Mouse (Mus musculus) adipocyte (in vitro differentiated cells): ENCODE measurements around the gene Eid2b.

Source experiments
- DNase-seq: peaks from one replicate; pipeline ENCODE4 v3.0.0-alpha.2; 2016; ENCODE audit warnings: low spot score

The Eid2b gene

GRCm38 (mm10) chr7:28301616-28302433, 24.3 kb downstream of the Eid2b start, which contains the start of gene Dll3:
Gene Dll3 (minus strand): TSS chr7:28302238.
- peak; percentile 17 for DNase-seq

- peak; percentile 66 for DNase-seq
Measured at GRCm38 (mm10) chr7:28305641-28306040, 28.1 kb downstream of the Eid2b start.

GRCm38 (mm10) chr7:28306216-28306615, 28.7 kb downstream of the Eid2b start:
- no peak for DNase-seq

GRCm38 (mm10) chr7:28309737-28310136, 32.2 kb downstream of the Eid2b start:
- no peak for DNase-seq

GRCm38 (mm10) chr7:28311151-28311925, 33.8 kb downstream of the Eid2b start:
- peak; percentile 75 for DNase-seq

- DNase-seq: peak; percentile 91
Measured at GRCm38 (mm10) chr7:28311926-28312543, 34.5 kb downstream of the Eid2b start, which contains the start of gene Timm50. Gene Timm50 (minus strand): TSS chr7:28312072.

- DNase-seq: no peak
Measured at GRCm38 (mm10) chr7:28318036-28318435, 40.5 kb downstream of the Eid2b start.

- no peak for DNase-seq
Measured at GRCm38 (mm10) chr7:28318714-28319113, 41.2 kb downstream of the Eid2b start.

- no peak for DNase-seq
Measured at GRCm38 (mm10) chr7:28321974-28322720, 44.6 kb downstream of the Eid2b start.

- no peak for DNase-seq
Measured at GRCm38 (mm10) chr7:28325293-28325692, 47.8 kb downstream of the Eid2b start.

- no peak for DNase-seq
Measured at GRCm38 (mm10) chr7:28326457-28326856, 48.9 kb downstream of the Eid2b start.

GRCm38 (mm10) chr7:28328260-28328659, 50.7 kb downstream of the Eid2b start:
- no peak for DNase-seq
